Mouse (Mus musculus): ENCODE measurements around the gene Tnks1bp1. TPM values are rescaled to one million over a fixed set of nuclear protein-coding genes. Genes with fewer than 3 reads are reported as not detected.
A peak's percentile ranks its signal among the peaks of the same experiment; 100 is the strongest.

Gene Tnks1bp1
- polyA plus RNA-seq (2012; rRNA removed) = 32.5 and 36.9 TPM in 2 replicates

DNA sequence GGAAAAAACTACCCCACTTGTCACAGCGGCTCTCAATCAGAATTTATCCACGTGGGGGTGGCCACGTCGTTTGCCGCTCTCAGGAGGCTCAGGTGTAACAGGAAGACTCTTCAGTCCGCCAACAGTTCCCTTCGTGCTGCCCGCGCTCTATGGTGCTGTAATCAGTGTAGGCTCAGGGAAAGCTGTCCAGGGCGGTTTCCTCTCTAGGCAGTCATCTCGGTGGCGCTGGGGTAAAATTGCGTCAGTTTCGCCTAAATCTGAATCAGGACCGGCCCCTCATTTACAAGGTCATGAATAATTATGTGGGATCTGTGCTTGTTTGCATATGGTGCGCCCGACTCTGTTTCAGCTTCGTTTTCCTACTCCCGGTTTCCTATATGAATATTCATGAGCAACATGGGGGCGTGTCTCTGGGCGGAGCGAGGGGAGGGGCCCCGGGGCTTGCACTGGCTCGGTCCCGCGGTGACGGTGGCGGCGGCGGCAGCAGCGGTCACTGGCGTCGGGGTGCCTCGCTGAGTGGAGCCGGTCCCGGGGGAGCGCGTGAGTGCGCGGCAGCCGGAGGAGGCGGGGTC lies at the start of gene Tnks1bp1:
Gene Tnks1bp1 (plus strand): TSS at position 427 of the 572 bp plus-strand sequence.
- DNase-seq = peak; percentile 98

DNA sequence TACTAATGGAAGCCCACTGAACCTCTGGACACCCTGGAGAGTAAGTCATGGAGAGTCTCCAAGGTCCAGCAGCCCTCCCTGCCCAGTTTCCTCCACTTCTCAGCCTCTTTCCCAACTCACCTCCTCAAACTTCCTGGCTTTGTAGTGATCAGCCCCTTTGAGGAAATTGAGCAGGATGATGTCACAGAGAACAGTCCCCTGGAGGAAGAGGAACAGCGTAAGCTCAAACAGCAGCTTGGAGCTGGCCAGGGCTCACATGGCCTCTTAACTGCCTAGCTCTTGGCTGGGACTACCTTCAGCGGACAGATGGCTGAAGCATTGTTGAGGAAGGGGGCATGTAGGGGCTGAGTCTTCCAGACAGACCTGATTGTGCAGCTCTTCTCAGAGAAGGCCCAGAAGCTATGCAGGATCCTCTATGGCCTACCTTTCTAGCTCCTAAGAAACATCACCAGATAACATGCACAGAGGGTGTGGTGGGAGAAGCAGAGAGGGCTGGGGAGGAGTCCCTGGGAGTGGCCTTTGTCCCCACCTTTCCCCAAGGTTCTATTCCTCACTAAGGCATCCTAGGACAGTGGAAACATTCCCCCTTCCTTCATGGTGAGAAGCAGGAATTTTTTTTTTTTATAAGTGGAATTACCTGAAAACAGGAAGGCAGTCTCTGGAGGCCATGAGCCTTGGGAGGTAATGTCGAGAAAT lies 48.2 kb upstream of the Tnks1bp1 start:
- WGBS = 80% methylated on average over 3 of the region's 3 CpGs
- Histone ChIP-seq H3K4me1 (replicated peaks; ENCODE audit: control insufficient read depth, insufficient read depth, low read length) (no peaks in the 10 kb centered on the region), H3K4me3 (ENCODE audit: control insufficient read depth, insufficient read depth, low read length) (no peak overlapping the region), H3K27ac (ENCODE audit: control insufficient read depth, insufficient read depth, low read length) (no peak overlapping the region), H3K27me3 (ENCODE audit: control insufficient read depth, insufficient read depth, low read length) (no peaks in the 10 kb centered on the region), H3K36me3 (ENCODE audit: control insufficient read depth, insufficient read depth, low read length) (no peaks in the 10 kb centered on the region)
- no peak for DNase-seq
- TF ChIP-seq CTCF (IDR thresholded peaks at IDR 0.05; ENCODE audit: borderline replicate concordance, control insufficient read depth, extremely low read depth, insufficient read depth, low read length, poor library complexity) = no peak
- no peak for TF ChIP-seq POLR2A (IDR thresholded peaks at IDR 0.05; ENCODE audit: control insufficient read depth, extremely low read depth, insufficient read depth, low read length, poor library complexity)

More for the DNA sequence above, at the start of gene Tnks1bp1:
- Histone ChIP-seq H3K4me1 (replicated peaks; ENCODE audit: control insufficient read depth, insufficient read depth, low read length) (peaks cover 9% of the 10 kb centered on the region), H3K27ac (ENCODE audit: control insufficient read depth, insufficient read depth, low read length) (no peak within 1 kb of the TSS), H3K27me3 (ENCODE audit: control insufficient read depth, insufficient read depth, low read length) (no peaks in the 10 kb centered on the region), H3K4me3 (ENCODE audit: control insufficient read depth, insufficient read depth, low read length) (peak within 1 kb of the TSS; percentile 48), H3K36me3 (ENCODE audit: control insufficient read depth, insufficient read depth, low read length) (peaks cover 30% of the 10 kb centered on the region)
- 1% methylated on average over 42 of the region's 42 CpGs for WGBS
- TF ChIP-seq CTCF (IDR thresholded peaks at IDR 0.05; ENCODE audit: borderline replicate concordance, control insufficient read depth, extremely low read depth, insufficient read depth, low read length, poor library complexity) (peak; percentile 36; the same call in 1 of the 2 replicates), POLR2A (IDR thresholded peaks at IDR 0.05; ENCODE audit: control insufficient read depth, extremely low read depth, insufficient read depth, low read length, poor library complexity) (no peak)

DNA sequence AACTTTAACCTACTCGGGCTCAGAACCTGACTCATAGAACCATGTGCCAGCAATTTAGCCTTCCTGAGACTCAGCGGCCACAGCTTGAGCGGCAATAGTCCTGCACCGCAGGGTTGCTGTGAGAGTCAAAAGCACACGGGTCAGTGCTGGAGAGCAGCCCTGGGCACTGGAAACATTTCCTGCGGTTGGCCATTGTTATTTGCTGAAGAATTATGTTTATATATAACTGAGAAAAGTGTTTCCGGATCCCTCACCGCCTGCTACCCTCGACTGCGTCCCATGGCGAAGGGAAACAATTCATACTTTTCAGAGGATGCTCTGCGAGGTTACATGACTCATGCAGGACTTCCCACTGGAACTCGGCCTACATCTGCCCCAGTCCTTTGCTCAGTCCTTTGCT lies 46.3 kb upstream of the Tnks1bp1 start:
- H3K36me3 ChIP-seq (ENCODE audit: control insufficient read depth, insufficient read depth, low read length) = no peaks in the 10 kb centered on the region
- H3K27me3 ChIP-seq (ENCODE audit: control insufficient read depth, insufficient read depth, low read length) = no peaks in the 10 kb centered on the region
- WGBS = 90% methylated on average over 13 of the region's 13 CpGs
- no peak overlapping the region for H3K27ac ChIP-seq (ENCODE audit: control insufficient read depth, insufficient read depth, low read length)
- no peak overlapping the region for H3K4me3 ChIP-seq (ENCODE audit: control insufficient read depth, insufficient read depth, low read length)
- DNase-seq = no peak
- no peaks in the 10 kb centered on the region for H3K4me1 ChIP-seq (replicated peaks; ENCODE audit: control insufficient read depth, insufficient read depth, low read length)
- no peak for TF ChIP-seq CTCF (IDR thresholded peaks at IDR 0.05; ENCODE audit: borderline replicate concordance, control insufficient read depth, extremely low read depth, insufficient read depth, low read length, poor library complexity)
- no peak for TF ChIP-seq POLR2A (IDR thresholded peaks at IDR 0.05; ENCODE audit: control insufficient read depth, extremely low read depth, insufficient read depth, low read length, poor library complexity)

- TF ChIP-seq CTCF (IDR thresholded peaks at IDR 0.05; ENCODE audit: borderline replicate concordance, control insufficient read depth, extremely low read depth, insufficient read depth, low read length, poor library complexity) (no peak), POLR2A (IDR thresholded peaks at IDR 0.05; ENCODE audit: control insufficient read depth, extremely low read depth, insufficient read depth, low read length, poor library complexity) (no peak)
Observed at GRCm38 (mm10) chr2:85002575-85002974, 45.2 kb upstream of the Tnks1bp1 start.

DNA sequence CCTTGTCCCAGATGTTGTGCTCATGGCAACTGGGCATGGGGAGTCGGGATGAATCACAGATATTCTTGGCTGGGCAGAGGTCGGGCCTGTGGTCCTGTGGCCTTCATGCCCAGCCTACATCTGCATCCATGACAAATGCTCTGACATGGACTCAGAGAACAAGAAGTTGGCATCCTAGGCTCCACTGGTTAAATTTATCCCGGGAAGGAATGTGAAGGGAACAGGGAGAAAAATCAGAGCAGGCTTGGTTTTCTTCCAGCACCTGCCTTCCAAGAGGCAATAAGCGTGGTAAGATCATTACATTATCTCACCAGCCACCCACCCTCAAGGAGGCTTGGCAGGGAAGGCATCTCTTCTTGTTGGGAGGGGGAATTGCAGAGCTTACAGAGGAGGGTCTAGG lies 43.5 kb upstream of the Tnks1bp1 start:
- DNase-seq = no peak
- H3K27ac ChIP-seq (ENCODE audit: control insufficient read depth, insufficient read depth, low read length) = no peak overlapping the region
- no peak for TF ChIP-seq POLR2A (IDR thresholded peaks at IDR 0.05; ENCODE audit: control insufficient read depth, extremely low read depth, insufficient read depth, low read length, poor library complexity)
- TF ChIP-seq CTCF (IDR thresholded peaks at IDR 0.05; ENCODE audit: borderline replicate concordance, control insufficient read depth, extremely low read depth, insufficient read depth, low read length, poor library complexity) = no peak
- no peaks in the 10 kb centered on the region for H3K4me1 ChIP-seq (replicated peaks; ENCODE audit: control insufficient read depth, insufficient read depth, low read length)
- 94% methylated on average over 4 of the region's 4 CpGs for WGBS
- H3K27me3 ChIP-seq (ENCODE audit: control insufficient read depth, insufficient read depth, low read length) = no peaks in the 10 kb centered on the region
- H3K4me3 ChIP-seq (ENCODE audit: control insufficient read depth, insufficient read depth, low read length) = no peak overlapping the region
- H3K36me3 ChIP-seq (ENCODE audit: control insufficient read depth, insufficient read depth, low read length) = no peaks in the 10 kb centered on the region

More at GRCm38 (mm10) chr2:85002575-85002974, 45.2 kb upstream of the Tnks1bp1 start:
- WGBS = 98% methylated on average over 8 of the region's 8 CpGs
- Histone ChIP-seq H3K36me3 (ENCODE audit: control insufficient read depth, insufficient read depth, low read length) (no peaks in the 10 kb centered on the region), H3K4me3 (ENCODE audit: control insufficient read depth, insufficient read depth, low read length) (no peak overlapping the region), H3K4me1 (replicated peaks; ENCODE audit: control insufficient read depth, insufficient read depth, low read length) (no peaks in the 10 kb centered on the region), H3K27ac (ENCODE audit: control insufficient read depth, insufficient read depth, low read length) (no peak overlapping the region), H3K27me3 (ENCODE audit: control insufficient read depth, insufficient read depth, low read length) (no peaks in the 10 kb centered on the region)
- DNase-seq = no peak

- H3K27me3 ChIP-seq (ENCODE audit: control insufficient read depth, insufficient read depth, low read length) = no peaks in the 10 kb centered on the region
- no peaks in the 10 kb centered on the region for H3K4me1 ChIP-seq (replicated peaks; ENCODE audit: control insufficient read depth, insufficient read depth, low read length)
- H3K36me3 ChIP-seq (ENCODE audit: control insufficient read depth, insufficient read depth, low read length) = no peaks in the 10 kb centered on the region
- no peak overlapping the region for H3K4me3 ChIP-seq (ENCODE audit: control insufficient read depth, insufficient read depth, low read length)
- H3K27ac ChIP-seq (ENCODE audit: control insufficient read depth, insufficient read depth, low read length) = no peak overlapping the region
- no peak for TF ChIP-seq CTCF (IDR thresholded peaks at IDR 0.05; ENCODE audit: borderline replicate concordance, control insufficient read depth, extremely low read depth, insufficient read depth, low read length, poor library complexity)
- TF ChIP-seq POLR2A (IDR thresholded peaks at IDR 0.05; ENCODE audit: control insufficient read depth, extremely low read depth, insufficient read depth, low read length, poor library complexity) = no peak
- WGBS = 97% methylated on average over 7 of the region's 7 CpGs
- no peak for DNase-seq
Observed at GRCm38 (mm10) chr2:85006600-85006999, 41.2 kb upstream of the Tnks1bp1 start.

Data from thymus, adult 2 months (tissue).